Mouse (Mus musculus): ENCODE data around the gene C2cd2l.
A peak's percentile ranks its signal among the peaks of the same experiment; 100 is the strongest.
"Not testable (repeated sequence)": the region's sequence is repeated elsewhere in the genome, so short reads cannot be mapped to it uniquely, and the experiment has no call there.

C2cd2l gene

DNA sequence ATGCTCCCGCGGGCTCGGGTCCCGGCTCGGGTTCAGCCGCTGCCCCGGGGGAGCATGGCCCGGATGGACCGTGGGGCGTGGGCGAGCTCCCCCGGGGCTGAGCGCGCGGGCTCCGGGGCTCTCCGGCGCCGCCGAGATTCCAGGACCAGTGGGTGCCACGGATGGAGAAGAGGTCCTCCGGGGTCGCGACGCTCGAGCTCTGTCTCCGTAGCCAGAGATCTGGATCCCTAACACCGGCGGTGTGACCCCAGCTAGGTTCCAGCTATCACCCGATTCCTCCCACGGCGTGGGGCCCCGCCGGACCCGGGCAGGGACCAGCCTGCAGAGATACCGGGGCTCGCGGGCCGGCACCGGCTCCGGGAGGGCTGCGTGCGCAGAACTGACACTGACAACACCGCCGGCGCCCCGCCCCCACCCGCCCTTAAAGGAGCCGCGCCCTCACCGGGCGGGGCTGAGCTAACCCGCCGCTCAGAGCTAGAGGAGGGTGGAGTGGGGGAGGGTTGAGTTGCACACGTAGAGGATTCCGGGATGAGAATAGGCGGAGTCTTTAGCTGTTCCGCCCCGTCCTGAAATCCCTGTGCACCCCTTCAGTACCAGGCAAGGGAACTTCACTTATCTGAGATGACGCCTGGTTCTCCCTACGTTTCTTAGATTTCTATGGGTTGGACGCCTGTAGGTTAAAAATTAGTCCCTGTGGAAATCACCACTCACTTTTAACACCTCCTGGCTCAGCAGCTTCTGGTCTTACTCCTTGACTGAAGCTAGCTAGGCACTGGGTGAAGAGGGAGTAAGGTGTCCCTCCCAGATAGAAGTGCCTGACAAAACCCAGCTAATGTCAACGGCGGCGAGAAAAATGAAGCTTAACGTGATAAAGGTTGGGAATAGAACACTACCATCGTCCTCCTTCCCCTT lies at the start of gene C2cd2l:
Gene C2cd2l (minus strand): TSS at position 399 of the 912 bp plus-strand sequence.
- DNase-seq (ENCODE audit: extremely low read depth, low read depth) = peak; percentile 87

DNA sequence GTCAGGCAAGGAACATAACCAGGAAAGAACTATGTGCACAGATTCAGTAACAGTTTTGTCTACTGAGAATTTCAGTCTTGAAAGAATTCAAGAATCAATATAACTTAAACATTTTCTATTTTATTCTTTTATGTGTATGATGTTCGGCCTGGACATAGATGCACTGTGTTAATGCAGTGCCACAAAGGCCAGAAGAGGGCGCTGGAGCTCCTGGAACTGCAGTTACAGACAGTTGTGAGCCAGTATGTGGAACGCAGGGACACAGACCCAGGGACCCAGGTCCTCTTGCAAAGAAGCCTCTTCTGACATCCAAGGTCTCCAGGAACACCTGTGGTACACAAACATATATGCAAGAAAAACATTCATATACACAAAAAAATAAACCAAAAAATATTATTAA lies 44.4 kb upstream of the C2cd2l start:
- no peak for DNase-seq (ENCODE audit: extremely low read depth, low read depth)

DNA sequence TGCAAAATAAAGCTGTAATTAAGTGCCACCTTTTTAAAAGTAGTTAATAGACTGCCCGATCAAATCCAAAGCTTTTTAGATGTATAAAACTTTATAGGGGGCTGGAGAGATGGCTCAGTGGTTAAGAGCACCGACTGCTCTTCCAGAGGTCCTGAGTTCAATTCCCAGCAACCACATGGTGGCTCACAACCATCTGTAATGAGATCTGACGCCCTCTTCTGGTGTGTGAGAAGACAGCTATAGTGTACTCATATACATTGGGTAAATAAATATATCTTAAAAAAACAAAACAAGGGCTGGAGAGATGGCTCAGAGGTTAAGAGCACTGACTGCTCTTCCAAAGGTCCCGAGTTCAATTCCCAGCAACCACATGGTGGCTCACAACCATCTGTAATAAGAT lies 41.8 kb upstream of the C2cd2l start:
- not testable (repeated sequence) for DNase-seq (ENCODE audit: extremely low read depth, low read depth)

DNA sequence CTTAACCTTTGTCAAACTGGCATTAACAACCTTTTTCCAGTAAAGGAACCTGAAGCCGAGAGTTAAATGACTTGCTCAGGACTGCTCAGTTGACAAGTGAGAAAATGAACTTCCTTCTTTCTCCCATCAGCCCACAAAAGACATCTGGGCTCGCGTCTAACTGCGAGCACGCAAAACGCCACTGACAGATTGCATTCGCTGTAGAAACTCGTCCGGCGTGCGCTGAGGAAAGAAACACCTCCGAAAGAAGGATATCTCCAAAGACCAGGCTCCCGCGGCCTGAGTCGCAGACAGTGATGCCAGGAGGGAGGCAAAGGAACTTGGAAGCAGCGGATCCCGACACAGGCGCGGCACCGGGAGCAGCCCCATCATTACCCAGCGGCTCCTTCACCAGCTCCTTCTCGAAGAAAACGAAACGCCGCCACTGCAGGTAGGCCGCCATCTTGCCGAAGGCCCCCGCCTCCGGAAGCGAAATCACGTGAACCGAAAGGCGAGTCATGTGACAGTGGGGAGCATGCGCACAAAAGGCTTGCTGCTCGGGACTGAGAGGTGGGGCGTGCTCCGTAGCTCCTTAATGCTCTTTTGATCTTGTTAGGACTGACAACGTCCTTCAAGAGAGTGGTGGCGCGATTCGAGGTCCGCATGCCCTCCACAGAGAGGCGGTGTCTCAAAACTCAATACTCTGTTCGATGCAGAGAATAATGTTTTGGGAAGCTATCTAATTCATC lies 41.3 kb upstream of the C2cd2l start, which contains the start of gene Vps11:
Gene Vps11 (minus strand): TSS at position 481 of the 728 bp plus-strand sequence.
- DNase-seq (ENCODE audit: extremely low read depth, low read depth) = peak; percentile 92

DNA sequence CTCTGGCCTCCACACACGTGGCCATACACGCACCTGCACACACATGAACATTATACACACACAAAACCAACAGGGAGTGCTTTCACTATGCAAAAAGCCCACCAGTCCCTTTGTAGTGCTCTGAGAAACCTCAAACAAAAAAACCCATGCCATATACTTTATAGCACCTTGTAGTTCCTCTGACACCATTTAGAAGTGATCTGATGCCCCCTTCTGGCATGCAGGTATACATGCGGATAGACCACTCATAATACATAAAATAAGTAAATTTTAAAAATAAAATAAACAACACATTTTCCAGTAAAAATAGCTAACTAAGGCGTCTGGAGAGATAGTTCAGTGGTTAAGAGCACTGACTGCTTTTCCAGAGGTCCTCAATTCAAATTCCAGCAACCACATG lies 37.1 kb upstream of the C2cd2l start:
- no peak for DNase-seq (ENCODE audit: extremely low read depth, low read depth)

DNA sequence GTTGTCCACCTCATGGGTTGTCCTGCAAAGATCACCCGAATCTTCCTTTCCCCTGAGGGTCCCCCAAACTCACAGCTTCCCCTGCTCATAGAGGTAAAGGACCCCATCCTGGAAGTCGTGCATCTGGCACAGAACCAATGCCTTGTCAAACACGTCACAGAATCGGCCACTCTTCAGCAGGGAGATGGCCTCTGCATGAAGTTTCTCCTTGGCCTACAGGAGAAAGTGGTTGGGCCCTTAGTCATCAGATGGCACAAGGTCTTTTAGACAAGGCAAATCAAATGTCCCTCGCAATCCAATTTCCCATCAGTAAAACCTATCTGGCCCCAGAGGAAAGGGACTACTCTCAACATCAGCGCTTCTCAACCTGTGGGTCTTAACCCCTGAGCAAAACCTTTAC lies 33.1 kb upstream of the C2cd2l start:
- DNase-seq (ENCODE audit: extremely low read depth, low read depth) = no peak

DNA sequence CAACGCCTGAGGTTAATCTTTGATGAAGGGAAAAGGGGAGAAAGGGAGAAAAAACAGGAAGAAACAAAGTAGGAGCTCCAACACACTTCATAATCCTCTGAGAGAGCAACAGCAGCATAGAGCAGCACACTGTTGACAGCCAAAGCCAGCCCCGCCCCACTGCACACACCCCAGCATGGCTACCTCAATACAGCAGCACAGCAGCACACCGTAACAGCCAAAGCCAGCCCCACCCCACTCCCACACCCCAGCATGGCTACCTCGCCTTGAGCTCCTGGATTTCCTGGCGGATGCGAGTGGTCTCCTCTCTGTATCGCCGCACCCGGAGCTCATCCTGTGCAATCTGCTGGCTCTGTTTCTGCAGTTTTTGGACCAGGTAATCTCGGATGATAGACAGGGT lies 32.3 kb upstream of the C2cd2l start:
- DNase-seq (ENCODE audit: extremely low read depth, low read depth) = no peak

DNA sequence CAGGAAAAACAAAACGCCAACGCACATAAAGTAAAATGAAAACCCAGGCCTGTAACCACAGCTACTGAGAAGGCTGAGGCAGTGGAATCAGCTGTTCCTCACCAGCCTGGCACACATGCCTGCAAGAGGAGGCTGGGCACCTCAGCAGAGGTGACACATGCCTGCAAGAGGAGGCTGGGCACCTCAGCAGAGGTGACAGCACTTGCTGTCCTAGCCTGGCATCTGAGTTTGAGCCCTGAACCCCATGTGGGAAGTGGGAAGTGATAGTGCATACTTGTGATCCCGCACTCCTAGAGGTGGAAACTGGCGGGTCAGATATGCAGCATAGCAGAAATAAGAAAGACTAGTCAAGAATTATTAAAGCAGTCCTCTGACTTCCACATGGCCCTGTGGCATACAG lies 31.3 kb upstream of the C2cd2l start:
- DNase-seq (ENCODE audit: extremely low read depth, low read depth) = no peak

DNA sequence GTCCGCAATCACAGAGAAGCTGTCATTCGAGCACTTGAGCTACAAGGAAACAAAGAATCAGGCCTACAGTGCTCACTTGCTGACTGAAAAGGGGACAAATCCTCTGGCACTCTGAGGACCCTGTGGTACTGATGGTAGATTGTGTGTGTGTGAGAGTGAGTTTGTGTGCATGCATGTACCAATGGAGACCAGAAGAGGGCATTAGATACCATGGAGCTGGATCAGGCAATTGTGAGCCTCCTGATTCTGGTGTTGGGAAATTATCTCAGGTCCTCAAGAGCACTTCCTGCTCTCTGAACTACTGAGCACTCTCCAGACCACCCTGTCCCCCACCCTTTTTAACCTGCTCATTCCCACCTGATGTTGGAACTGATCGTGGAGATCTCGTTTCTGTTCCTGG lies 28.5 kb upstream of the C2cd2l start:
- DNase-seq (ENCODE audit: extremely low read depth, low read depth) = no peak

DNA sequence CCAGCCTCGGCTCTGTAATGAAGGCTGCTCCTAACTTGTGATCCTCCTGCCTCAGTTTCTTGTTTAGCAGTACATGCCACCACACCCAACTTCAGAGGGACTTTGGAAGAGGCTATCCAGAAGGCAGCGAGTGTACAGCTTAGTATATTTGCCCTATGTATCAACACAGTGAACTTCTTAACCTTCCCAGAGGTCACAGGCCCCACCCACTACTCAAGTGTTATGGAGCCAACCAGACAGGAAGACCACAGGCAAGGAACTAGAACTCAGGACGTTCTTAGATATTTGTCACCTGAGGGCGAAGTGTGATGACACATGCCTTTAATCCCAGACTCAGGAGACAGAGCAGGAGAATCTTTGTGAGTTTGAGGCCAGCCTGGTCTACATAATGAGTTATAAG lies 27.5 kb upstream of the C2cd2l start:
- no peak for DNase-seq (ENCODE audit: extremely low read depth, low read depth)

DNA sequence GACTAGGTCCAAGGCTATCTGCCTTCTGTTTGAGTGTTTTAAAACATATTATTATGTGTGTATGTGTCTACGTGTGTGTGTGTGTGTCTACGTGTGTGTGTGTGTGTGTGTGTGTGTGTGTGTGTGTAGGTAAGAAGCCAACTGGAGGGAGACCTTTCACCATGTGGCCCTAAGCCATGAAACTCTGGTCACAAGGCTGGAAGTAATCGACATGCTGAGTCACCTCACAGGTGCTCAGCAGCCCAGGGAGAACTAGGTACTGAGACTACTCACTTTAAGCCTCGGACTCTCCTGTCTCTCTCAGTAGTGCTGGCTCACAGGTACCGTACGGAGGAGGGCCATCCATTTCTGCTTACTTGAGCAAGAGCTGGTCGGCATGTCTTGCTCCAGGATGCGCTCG lies 27.1 kb upstream of the C2cd2l start:
- no peak for DNase-seq (ENCODE audit: extremely low read depth, low read depth)

DNA sequence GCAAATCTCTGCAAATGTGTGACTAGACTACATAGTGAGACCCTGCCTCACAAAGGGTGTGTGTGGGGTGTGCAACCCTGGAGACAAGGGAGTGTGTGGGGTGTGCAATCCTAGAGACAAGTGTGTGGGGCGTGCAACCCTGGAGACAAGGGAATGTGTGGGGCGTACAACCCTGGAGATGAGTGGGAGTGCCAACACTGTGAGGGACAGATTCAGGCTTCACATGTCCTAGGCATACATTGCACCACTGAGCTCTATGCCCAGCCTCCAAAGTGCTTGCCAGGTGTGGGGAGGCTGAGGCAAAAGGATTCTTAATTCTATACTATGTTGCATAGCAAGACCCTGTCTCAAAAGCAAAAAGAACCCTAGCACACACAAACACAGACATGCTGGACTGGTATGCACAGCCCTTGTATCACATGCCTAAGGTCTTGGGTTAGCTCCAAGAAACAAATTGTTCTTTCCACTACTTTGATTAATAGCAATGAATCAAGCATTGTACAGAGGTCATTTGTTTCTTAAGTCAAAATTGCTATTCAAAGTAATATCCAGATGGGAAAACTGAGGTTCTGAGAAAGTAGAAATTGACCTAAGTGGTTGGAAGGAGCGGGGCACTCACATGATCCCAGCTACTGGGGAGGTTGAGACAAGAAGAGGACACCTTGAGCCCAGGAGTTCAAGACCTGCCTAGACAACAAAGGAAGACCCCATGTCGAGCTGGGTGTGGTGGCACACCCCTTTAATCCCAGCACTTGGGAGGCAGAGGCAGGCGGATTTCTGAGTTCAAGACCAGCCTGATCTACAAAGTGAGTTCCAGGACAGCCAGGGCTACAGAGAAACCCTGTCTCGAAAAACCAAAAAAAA lies 25.7 kb upstream of the C2cd2l start:
- no peak for DNase-seq (ENCODE audit: extremely low read depth, low read depth)

DNA sequence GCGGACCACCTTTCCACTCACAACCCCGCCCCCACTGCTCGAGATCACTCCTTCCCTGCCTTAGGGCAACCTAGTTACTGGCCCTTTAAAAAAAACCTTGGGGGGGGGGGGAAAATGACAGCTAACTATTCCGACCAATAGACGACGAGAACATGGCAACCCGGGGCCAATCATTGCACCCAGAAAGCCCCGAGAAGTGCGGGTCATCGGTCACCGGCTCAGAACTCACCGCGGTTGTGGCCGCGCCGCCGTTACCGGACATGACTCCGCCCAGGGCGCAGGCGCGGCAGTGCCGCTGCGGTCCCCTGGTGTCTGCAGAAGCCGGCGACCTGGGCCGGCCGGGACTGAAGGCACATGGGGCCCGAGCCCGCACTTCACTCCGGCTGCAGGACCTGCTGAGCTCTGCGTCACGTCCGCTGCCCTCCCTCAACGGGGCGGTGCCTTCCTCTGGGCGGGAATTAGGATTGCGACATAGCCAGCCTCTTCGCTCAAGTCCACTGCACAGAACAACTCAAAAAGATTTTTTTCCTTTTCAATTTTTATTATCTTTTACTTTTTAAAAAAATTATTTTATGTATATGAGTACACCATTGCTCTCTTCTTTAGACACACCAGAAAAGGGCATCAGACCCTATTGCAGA lies 23.8 kb upstream of the C2cd2l start, which contains the start of gene Hmbs:
Gene Hmbs (minus strand): TSS at position 448 of the 641 bp plus-strand sequence.
- peak; percentile 82 for DNase-seq (ENCODE audit: extremely low read depth, low read depth)

DNA sequence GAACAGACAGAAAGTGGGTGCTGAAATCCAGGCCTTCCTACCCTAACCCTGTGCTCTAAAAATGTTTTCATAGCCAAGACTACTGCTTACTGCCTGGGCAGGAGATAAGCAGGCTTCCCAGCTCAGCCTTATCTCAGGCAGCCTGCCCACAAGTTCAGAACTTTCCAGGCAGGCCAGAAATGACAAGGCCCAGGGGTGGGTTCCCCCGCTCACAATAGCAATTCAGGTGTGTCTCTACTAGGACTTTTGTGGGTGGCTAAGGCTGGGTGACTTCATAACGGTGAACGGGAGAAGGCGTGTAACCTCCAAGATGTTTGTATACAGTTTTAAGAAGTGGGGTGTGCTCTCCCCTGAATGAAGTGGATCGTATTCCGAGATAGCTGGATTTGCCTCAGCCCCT lies 23.2 kb upstream of the C2cd2l start:
- DNase-seq (ENCODE audit: extremely low read depth, low read depth) = peak; percentile 90

DNA sequence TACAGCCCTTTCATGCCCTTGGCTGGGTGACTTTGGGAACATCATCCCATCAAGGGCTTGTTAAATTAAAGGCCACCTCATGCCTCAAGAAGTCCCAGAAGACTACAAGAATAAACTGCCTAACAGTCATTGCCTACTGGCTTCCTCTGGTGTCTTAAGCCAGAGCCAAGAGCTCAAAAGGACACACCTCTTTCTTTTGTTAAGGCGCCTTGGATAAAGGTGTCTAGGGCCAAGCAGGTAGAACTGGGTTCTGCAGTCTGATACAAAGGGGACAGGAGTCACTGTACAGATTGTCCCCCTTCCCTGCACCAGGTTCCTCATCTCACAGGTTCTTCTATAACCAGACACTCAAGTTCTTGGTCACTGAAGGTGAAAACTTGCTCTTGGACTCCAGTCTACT lies 22.5 kb upstream of the C2cd2l start:
- DNase-seq (ENCODE audit: extremely low read depth, low read depth) = no peak

DNA sequence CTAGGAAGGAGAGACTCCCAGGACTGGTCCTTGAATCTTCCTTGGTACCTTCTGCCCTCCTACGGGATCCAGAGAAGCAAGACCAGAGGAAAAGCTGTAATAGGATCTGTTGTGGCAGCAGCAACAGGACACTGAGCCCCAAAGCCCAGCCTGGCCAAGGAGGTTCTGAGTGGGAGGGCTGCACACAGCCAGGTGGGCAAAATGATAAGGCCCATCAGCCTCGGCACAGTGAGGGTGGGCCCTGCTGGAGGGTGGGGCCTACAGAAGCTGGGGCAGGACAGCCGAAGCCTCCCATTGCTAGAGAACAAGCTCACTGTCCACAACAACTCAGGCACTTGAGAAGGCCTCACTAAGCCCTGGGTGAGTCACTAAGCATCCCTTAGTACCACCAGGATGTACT lies 22.1 kb upstream of the C2cd2l start:
- peak; percentile 81 for DNase-seq (ENCODE audit: extremely low read depth, low read depth)

DNA sequence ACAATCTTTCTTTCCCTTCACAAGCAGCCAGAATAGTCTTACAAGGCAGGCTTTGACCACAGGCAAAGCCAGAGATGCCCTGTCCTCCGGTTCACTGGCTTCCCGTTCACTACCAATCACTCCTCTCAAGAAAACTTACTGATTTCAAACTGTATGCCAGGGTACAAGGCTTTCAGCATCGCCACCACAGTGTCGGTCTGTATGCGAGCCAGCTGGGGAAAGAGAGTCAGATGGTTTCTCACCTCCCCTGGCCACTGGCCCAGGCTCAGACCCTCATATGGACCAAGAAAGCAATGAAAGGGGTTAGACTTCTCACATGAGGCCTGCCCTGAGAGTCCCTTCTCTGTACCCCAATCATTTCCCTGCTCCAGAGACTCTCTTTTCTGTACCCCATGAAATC lies 21.4 kb upstream of the C2cd2l start:
- no peak for DNase-seq (ENCODE audit: extremely low read depth, low read depth)

DNA sequence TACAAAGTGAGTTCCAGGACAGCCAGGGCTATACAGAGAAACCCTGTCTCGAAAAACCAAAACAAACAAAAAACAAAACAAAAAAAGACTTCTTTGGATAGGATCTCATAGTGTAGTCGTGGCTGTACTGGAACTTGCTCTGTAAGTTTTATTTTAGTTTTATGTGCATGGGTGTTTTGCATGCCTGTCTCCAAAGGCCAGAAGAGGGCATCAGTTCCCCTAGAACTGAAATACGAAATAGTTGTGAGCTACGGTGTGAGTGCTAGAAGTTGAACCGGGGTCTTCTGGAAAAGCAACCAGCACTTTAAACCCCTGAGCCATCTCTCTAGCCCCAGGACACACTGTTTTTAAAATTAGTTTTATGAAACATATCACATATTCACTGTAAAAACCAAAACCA lies 18.5 kb upstream of the C2cd2l start:
- DNase-seq (ENCODE audit: extremely low read depth, low read depth) = no peak

DNA sequence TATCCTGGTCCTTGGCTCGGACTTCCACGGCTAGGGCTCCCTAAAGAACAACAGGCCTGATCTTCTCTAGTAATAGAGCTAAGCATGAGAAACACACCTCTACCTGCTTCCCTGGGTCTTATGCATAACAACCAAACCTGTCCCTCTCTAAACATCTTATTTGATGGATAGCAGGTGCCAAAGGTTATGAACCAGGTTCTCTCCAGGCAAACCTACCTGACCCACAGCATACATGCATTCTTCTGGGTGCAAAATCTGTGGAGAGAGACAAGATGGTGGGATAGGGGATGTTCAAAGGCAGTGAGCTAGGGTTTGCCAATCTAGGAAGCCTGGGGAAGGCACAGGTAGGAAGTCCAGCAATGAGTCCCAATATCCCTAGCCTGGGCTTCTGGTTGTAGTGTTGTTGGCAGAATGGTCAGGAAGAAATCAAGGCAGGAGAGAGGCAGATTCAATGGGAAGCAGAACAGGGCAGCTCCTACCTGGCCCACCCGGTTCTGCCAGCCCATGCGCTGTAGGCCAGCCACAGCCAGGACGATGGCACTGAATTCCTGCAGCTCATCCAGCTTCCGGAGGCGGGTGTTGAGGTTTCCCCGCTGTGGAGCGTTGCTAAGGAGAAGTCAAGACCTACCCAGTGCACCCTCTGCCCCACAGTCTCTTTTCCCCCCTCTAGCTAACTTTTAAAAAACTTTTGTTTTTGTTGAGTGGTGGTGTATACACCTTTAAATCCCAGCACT lies 17.5 kb upstream of the C2cd2l start:
- DNase-seq (ENCODE audit: extremely low read depth, low read depth) = no peak

DNA sequence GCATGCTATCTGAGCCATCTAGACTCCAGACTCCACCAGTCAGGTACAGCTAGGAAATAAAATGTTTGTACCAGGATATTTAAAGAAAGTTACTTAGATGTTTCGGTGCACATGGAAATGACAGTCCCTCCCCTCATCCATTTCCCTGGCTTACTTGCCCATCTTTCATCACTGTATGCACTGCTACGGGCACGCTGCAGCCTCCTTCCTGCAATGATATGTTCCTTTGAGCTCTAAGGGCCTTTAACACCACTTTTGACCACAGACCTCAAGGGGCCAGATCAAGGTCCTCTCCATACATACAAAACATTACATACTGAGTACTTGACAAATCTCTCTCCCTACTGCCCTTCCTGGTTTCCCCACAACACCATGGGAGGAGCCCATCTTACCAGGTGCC lies 16.9 kb upstream of the C2cd2l start:
- no peak for DNase-seq (ENCODE audit: extremely low read depth, low read depth)
